ENCODE assay signal across 29 mouse cellular contexts in the genomic region with DNA sequence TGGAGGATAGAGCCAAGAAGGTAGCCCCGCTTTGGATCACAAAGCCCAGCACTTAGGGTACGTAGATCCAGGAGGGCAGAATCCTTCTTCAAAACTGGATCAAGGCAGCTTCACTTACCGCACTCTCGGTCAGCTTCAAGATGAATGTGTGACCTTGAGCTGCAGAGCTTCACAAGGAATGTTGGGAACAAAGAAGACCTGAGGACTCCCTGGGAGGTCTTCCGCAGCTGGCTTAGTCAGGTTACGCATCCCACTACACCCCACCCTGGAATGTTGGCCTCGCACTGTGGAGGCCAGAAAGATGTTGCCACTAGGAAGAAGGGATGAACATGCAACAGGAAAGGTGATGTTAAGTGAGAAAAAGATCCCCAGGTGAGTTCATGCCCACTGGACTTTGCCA. TPM values are rescaled to one million over a fixed set of nuclear protein-coding genes. Genes with fewer than 3 reads are reported as not detected.
DNase-seq lines count a peak whose midpoint lies in the region; ATAC-seq and TF ChIP-seq lines count a peak whose summit lies in the region.
"Had no signal": no experiment of that assay in that cellular context is flagged by ENCODE, and none has a peak within 500 bp of the region (broad histone marks: within the 10 kb centered on the region; RNA-seq: fewer than 3 reads in every experiment).

No protein-coding gene starts in this region.

- peaks cover 5% of the 10 kb centered on the region; the same call in 1 of the 2 replicates for H3K9me3 ChIP-seq in E14TG2a.4 (ENCODE audit: low read length)
- H3K9me3 ChIP-seq in ES-E14 (ENCODE audit: control insufficient read depth, insufficient read depth, low read depth, low read length): no peaks in the 10 kb centered on the region
- H3K9me3 ChIP-seq in hindbrain, embryonic 12.5 days (replicated peaks): no peaks in the 10 kb centered on the region
- H3K9me3 ChIP-seq: embryonic facial prominence, embryonic 13.5 days; forebrain, embryonic 12.5 days; forebrain, embryonic 15.5 days; G1E; heart, embryonic 12.5 days; heart, embryonic 15.5 days; hindbrain, embryonic 10.5 days had no signal

- no peak for TF ChIP-seq CTCF in E14TG2a.4 (conservative IDR thresholded peaks at IDR 0.05; ENCODE audit: low read length)

- H3K9ac ChIP-seq in ES-E14 (ENCODE audit: insufficient read depth, low read depth, low read length, poor library complexity, severe bottlenecking): no peak overlapping the region
- H3K9ac ChIP-seq in hindbrain, embryonic 12.5 days: no peak overlapping the region
- H3K9ac ChIP-seq: embryonic facial prominence, embryonic 13.5 days; forebrain, embryonic 12.5 days; forebrain, embryonic 15.5 days; heart, embryonic 12.5 days; heart, embryonic 15.5 days; hindbrain, embryonic 14.5 days had no signal

- no peak for ATAC-seq in hindbrain, embryonic 12.5 days (ENCODE audit: low FRiP score)
- ATAC-seq: forebrain, embryonic 15.5 days; hindbrain, postnatal 0 days; inflammation-experienced regulatory T-cells, adult 6 months; Patski had no signal

- DNase-seq in ES-E14 (ENCODE audit: low read depth, low spot score) (peak; percentile 80), ZHBTc4 (ENCODE audit: low read depth, low spot score) (peak; percentile 98)
- DNase-seq in urinary bladder, postnatal 14 days (ENCODE audit: low spot score): no peak
- DNase-seq in ovary, postnatal 10 days (ENCODE audit: low spot score): no peak
- DNase-seq: adrenal gland, adult 2 months; adrenal gland, postnatal 14 days; cerebellum, adult 11 months; cerebellum, adult 2 months; cerebellum, adult 9-11 months; cerebellum, postnatal 25 days; gastrocnemius, postnatal 25 days; heart, adult 18-20 months; heart, postnatal 10 days; heart, postnatal 36 days had no signal

- in situ Hi-C loops in ES-E14 (cut with MboI; ENCODE audit: low sequenced_read_pairs in 2 of 2, unreplicated experiment in 2 of 2): no loop called here

- H3K4me3 ChIP-seq in E14TG2a.4 (replicated peaks; ENCODE audit: low read length) (peak overlapping the region; percentile 21), ES-E14 (ENCODE audit: insufficient read depth in 1 of 2, low read depth in 1 of 2, low read length in 2 of 2, poor library complexity in 1 of 2, severe bottlenecking in 1 of 2) (no peak overlapping the region)
- H3K4me3 ChIP-seq in hindbrain, embryonic 12.5 days: no peak overlapping the region
- H3K4me3 ChIP-seq: embryonic facial prominence, embryonic 13.5 days; erythroblast, embryonic 14.5 days; forebrain, embryonic 12.5 days; forebrain, embryonic 15.5 days; heart, embryonic 12.5 days; heart, embryonic 15.5 days; hindbrain, embryonic 10.5 days had no signal

- H3K27ac ChIP-seq in ES-E14 (ENCODE audit: insufficient read depth, low read depth, low read length, poor library complexity, severe bottlenecking): no peak overlapping the region
- no peak overlapping the region for H3K27ac ChIP-seq in hindbrain, embryonic 12.5 days
- H3K27ac ChIP-seq: embryonic facial prominence, embryonic 13.5 days; forebrain, embryonic 12.5 days; forebrain, embryonic 15.5 days; heart, embryonic 15.5 days; hindbrain, embryonic 10.5 days; hindbrain, embryonic 14.5 days; hindbrain, postnatal 0 days had no signal

- H3K27me3 ChIP-seq in E14TG2a.4 (ENCODE audit: insufficient read depth, low read length): peaks cover 17% of the 10 kb centered on the region
- H3K27me3 ChIP-seq in hindbrain, embryonic 12.5 days: 0 out of 2 replicates have a peak, but pooled peaks cover 4% of the 10 kb centered on the region
- H3K27me3 ChIP-seq: embryonic facial prominence, embryonic 13.5 days; forebrain, embryonic 15.5 days; heart, embryonic 15.5 days; Patski had no signal

- no peak overlapping the region for H3K4me2 ChIP-seq in hindbrain, embryonic 12.5 days (replicated peaks)
- H3K4me2 ChIP-seq: embryonic facial prominence, embryonic 13.5 days; forebrain, embryonic 12.5 days; forebrain, embryonic 15.5 days; heart, embryonic 12.5 days; heart, embryonic 15.5 days; hindbrain, embryonic 14.5 days had no signal

- H3K36me3 ChIP-seq in E14TG2a.4 (ENCODE audit: insufficient read depth, low read length) (no peaks in the 10 kb centered on the region), ES-E14 (ENCODE audit: control insufficient read depth, insufficient read depth, low read length, poor library complexity, severe bottlenecking) (no peaks in the 10 kb centered on the region)
- H3K36me3 ChIP-seq in hindbrain, embryonic 12.5 days: no peaks in the 10 kb centered on the region
- H3K36me3 ChIP-seq: embryonic facial prominence, embryonic 13.5 days; forebrain, embryonic 12.5 days; forebrain, embryonic 15.5 days; G1E; heart, embryonic 12.5 days; heart, embryonic 15.5 days; hindbrain, embryonic 10.5 days had no signal

- WGBS in hindbrain, embryonic 12.5 days: 78% methylated on average over 7 of the region's 7 CpGs

- H3K4me1 ChIP-seq in E14TG2a.4 (replicated peaks; ENCODE audit: low read depth, low read length): peaks cover 43% of the 10 kb centered on the region
- peaks cover 0 to 21% of the 10 kb centered on the region in 2 experiments; a peak in 3 of 4 replicates for H3K4me1 ChIP-seq in ES-E14 (ENCODE audit: control insufficient read depth in 2 of 2, insufficient read depth in 2 of 2, low read length in 2 of 2, poor library complexity in 1 of 2)
- no peaks in the 10 kb centered on the region for H3K4me1 ChIP-seq in hindbrain, embryonic 12.5 days
- H3K4me1 ChIP-seq: embryonic facial prominence, embryonic 13.5 days; forebrain, embryonic 12.5 days; forebrain, embryonic 15.5 days; hindbrain, embryonic 10.5 days had no signal

TF ChIP-seq in ES-E14, 5 proteins besides CTCF, POLR2A, EP300 and RAD21:
- no peak for TF ChIP-seq MAFK (IDR thresholded peaks at IDR 0.05; ENCODE audit: insufficient read depth, low read depth, low read length)
- peak; percentile 69; the same call in 1 of the 2 replicates for TF ChIP-seq CHD2 (IDR thresholded peaks at IDR 0.05; ENCODE audit: low read depth, low read length)
- TF ChIP-seq ZC3H11A (IDR thresholded peaks at IDR 0.05; ENCODE audit: borderline replicate concordance, low read depth, low read length): no peak

RNA-seq across cellular contexts. Expression of a gene that starts 11.9 kb away (rescaled TPM):
- 1.1 and 2.2 TPM in 2 replicates for total RNA-seq in ES-E14 (2012; rRNA removed)
- 1.1 and 1.7 TPM in 2 replicates for polyA plus RNA-seq in hindbrain, embryonic 12.5 days (2016; fragmentation: Nextera tagmentation; extraction: Ambion mirVana)
- total RNA-seq: common myeloid progenitor, adult 5-6 weeks had no signal

Comparison
In these comparisons a context has a peak if more than half of its experiments do, and no peak if none do; other contexts are left out.
1. DNase-seq: peak in ES-E14 (single experiment) and ZHBTc4 (single experiment); none in urinary bladder, postnatal 14 days (single experiment) and ovary, postnatal 10 days (single experiment).